ENCODE assay signal across 8 mouse cellular contexts in the genomic region with DNA sequence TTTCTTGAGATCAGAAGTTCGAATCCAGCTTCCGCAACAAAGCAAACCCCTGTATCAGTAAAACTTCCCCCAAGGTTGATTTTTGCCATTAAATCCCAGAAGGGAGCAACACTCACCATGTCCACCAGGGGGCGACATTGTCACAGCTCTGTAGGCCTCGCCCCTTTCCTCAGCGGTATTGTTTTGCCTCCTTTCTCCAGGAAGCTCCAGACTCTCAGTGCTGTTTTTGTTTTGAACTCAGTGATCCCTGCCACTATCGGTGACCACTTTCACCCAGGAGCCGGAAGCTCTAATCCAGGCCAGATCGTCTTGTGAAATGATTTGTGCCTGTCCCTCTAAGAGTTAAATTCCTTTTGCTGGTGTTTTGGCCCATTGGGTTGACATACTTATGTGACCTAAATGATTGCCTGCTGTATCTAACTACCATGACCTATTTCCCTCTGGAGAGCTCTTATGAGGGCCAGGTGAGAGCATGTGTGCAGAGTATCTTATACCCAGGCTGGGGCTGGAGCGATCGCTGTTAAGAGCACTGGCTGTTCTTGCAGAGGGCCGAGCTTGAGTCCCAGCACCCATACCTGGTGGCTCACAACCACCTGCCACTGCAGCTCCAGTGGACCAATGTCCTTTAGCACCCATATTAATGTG. TPM values are rescaled to one million over a fixed set of nuclear protein-coding genes. Genes with fewer than 3 reads are reported as not detected.
A peak's percentile ranks its signal among the peaks of the same experiment; 100 is the strongest.
DNase-seq lines count a peak whose midpoint lies in the region; ATAC-seq and TF ChIP-seq lines count a peak whose summit lies in the region.

No protein-coding gene starts in this region.

- no peak for ATAC-seq in liver, embryonic 13.5 days (ENCODE audit: low read depth)
- no peak for ATAC-seq in neural tube, embryonic 15.5 days (ENCODE audit: low FRiP score)

- H3K27me3 ChIP-seq in liver, embryonic 13.5 days: peaks cover 3% of the 10 kb centered on the region; the same call in 1 of the 2 replicates
- no peaks in the 10 kb centered on the region for H3K27me3 ChIP-seq in neural tube, embryonic 15.5 days (replicated peaks)

- peak; percentile 97 for TF ChIP-seq CTCF in cortical plate, adult 2 months (IDR thresholded peaks at IDR 0.05; ENCODE audit: extremely low read depth, insufficient read depth, low read length)

- H3K9me3 ChIP-seq in liver, embryonic 13.5 days (replicated peaks): 0 out of 2 replicates have a peak, but pooled peaks cover 3% of the 10 kb centered on the region
- H3K9me3 ChIP-seq in neural tube, embryonic 15.5 days (replicated peaks): no peaks in the 10 kb centered on the region

- no peak overlapping the region for H3K9ac ChIP-seq in liver, embryonic 13.5 days
- H3K9ac ChIP-seq in neural tube, embryonic 15.5 days (replicated peaks): no peak overlapping the region

- H3K27ac ChIP-seq in cortical plate, adult 2 months (ENCODE audit: insufficient read depth, low read length): no peak overlapping the region
- no peak overlapping the region for H3K27ac ChIP-seq in liver, embryonic 13.5 days
- no peak overlapping the region for H3K27ac ChIP-seq in neural tube, embryonic 15.5 days (replicated peaks)

- peak; percentile 88 to 89 for DNase-seq in B cell, adult 2 months
- peak; percentile 82 for DNase-seq in adipocyte (ENCODE audit: low spot score)
- peak; percentile 66 for DNase-seq in heart, adult 8-10 months (ENCODE audit: low spot score)
- peak; percentile 86 for DNase-seq in kidney, postnatal 10 days
- peak; percentile 49 for DNase-seq in liver, embryonic 13.5 days
- peak; percentile 86 for DNase-seq in testis, postnatal 10 days (ENCODE audit: low spot score)

- no peaks in the 10 kb centered on the region for H3K4me1 ChIP-seq in cortical plate, adult 2 months (ENCODE audit: control insufficient read depth, insufficient read depth, low read length)
- peaks cover 9% of the 10 kb centered on the region for H3K4me1 ChIP-seq in liver, embryonic 13.5 days (replicated peaks)
- peaks cover 5% of the 10 kb centered on the region; the same call in 1 of the 2 replicates for H3K4me1 ChIP-seq in neural tube, embryonic 15.5 days

- no peak overlapping the region for H3K4me3 ChIP-seq in cortical plate, adult 2 months (ENCODE audit: insufficient read depth, low read length)
- no peak overlapping the region for H3K4me3 ChIP-seq in liver, embryonic 13.5 days (replicated peaks)
- H3K4me3 ChIP-seq in neural tube, embryonic 15.5 days (replicated peaks): no peak overlapping the region

- no peak overlapping the region for H3K4me2 ChIP-seq in liver, embryonic 13.5 days
- peak overlapping the region; percentile 23; the same call in 1 of the 2 replicates for H3K4me2 ChIP-seq in neural tube, embryonic 15.5 days

- 41% methylated on average over 11 of the region's 11 CpGs for WGBS in liver, embryonic 13.5 days (ENCODE audit: insufficient replicate concordance)
- 44% methylated on average over 11 of the region's 11 CpGs for WGBS in neural tube, embryonic 15.5 days

- no peak for TF ChIP-seq POLR2A in cortical plate, adult 2 months (IDR thresholded peaks at IDR 0.05; ENCODE audit: extremely low read depth, insufficient read depth, low read length)

- no peaks in the 10 kb centered on the region for H3K36me3 ChIP-seq in liver, embryonic 13.5 days
- no peaks in the 10 kb centered on the region for H3K36me3 ChIP-seq in neural tube, embryonic 15.5 days

RNA-seq across cellular contexts. Expression of gene Ocm, which starts 14.4 kb away (rescaled TPM):
- polyA plus RNA-seq in cortical plate, adult 2 months (2012; rRNA removed): 1.8 TPM in 2 replicates
- total RNA-seq in heart, adult 8-10 months (2022): not detected
- not detected in 2 replicates for polyA plus RNA-seq in liver, embryonic 13.5 days (2015; fragmentation: Nextera tagmentation; extraction: Ambion mirVana)
- polyA plus RNA-seq in neural tube, embryonic 15.5 days (2015; fragmentation: Nextera tagmentation; extraction: Ambion mirVana): not detected in 2 replicates

RNA-seq across cellular contexts. Expression of gene Ccz1, which starts 26.2 kb away (rescaled TPM):
- 36.2 and 37.4 TPM in 2 replicates for polyA plus RNA-seq in cortical plate, adult 2 months (2012; rRNA removed)
- total RNA-seq in heart, adult 8-10 months (2022): 10 to 100 TPM; 27.4 to 33.6 (median 29.4) TPM
- polyA plus RNA-seq in liver, embryonic 13.5 days (2015; fragmentation: Nextera tagmentation; extraction: Ambion mirVana): 48.8 and 58.1 TPM in 2 replicates
- polyA plus RNA-seq in neural tube, embryonic 15.5 days (2015; fragmentation: Nextera tagmentation; extraction: Ambion mirVana): 76.1 and 77.4 TPM in 2 replicates

RNA-seq across cellular contexts. Expression of gene Lmtk2, which starts 59.4 kb away (rescaled TPM):
- polyA plus RNA-seq in cortical plate, adult 2 months (2012; rRNA removed): 68.2 and 69.3 TPM in 2 replicates
- total RNA-seq in heart, adult 8-10 months (2022): 10 to 100 TPM; 31.3 to 33.3 (median 32.0) TPM
- 2.0 and 2.3 TPM in 2 replicates for polyA plus RNA-seq in liver, embryonic 13.5 days (2015; fragmentation: Nextera tagmentation; extraction: Ambion mirVana)
- polyA plus RNA-seq in neural tube, embryonic 15.5 days (2015; fragmentation: Nextera tagmentation; extraction: Ambion mirVana): 8.2 and 9.4 TPM in 2 replicates
